Comparison of ENCODE assay signal across 14 mouse cellular contexts in the genomic region with DNA sequence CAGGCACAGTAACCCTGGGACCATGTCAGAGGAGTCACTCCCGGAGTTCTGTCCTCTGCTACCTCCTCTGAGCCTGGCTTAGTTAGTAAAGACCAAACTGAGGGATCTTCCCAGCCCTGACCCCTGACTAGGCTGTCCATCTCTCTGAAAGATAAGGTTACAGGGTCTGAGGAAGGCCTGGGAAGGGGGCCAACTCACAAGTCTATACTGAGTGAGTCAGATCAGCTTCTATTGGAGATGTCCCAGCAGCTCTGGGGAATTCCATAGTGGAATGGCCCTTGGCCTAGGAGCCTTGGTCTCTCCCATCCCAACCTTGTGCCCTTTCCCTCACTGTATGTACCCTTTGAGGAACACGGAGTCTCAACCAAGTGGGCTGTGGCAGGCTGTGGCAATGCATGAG.
DNase-seq lines count a peak whose midpoint lies in the region; ATAC-seq and TF ChIP-seq lines count a peak whose summit lies in the region.
"Had no signal": no experiment of that assay in that cellular context is flagged by ENCODE, and none has a peak within 500 bp of the region (broad histone marks: within the 10 kb centered on the region; RNA-seq: fewer than 3 reads in every experiment).

No protein-coding gene starts in this region.

- no peak overlapping the region for H3K9ac ChIP-seq in lung, embryonic 16.5 days (ENCODE audit: low read length)
- H3K9ac ChIP-seq in lung, postnatal 0 days (replicated peaks; ENCODE audit: low read depth): no peak overlapping the region
- no peak overlapping the region for H3K9ac ChIP-seq in forebrain, embryonic 13.5 days
- no peak overlapping the region for H3K9ac ChIP-seq in neural tube, embryonic 14.5 days (replicated peaks; ENCODE audit: low read depth, low read length)
- H3K9ac ChIP-seq: embryonic facial prominence, embryonic 13.5 days; liver, embryonic 14.5 days had no signal

- no peak for TF ChIP-seq EP300 in lung, postnatal 0 days (IDR thresholded peaks at IDR 0.05)

- no peaks in the 10 kb centered on the region for H3K9me3 ChIP-seq in heart, embryonic 10.5 days
- H3K9me3 ChIP-seq in lung, embryonic 16.5 days (ENCODE audit: control insufficient read depth, low read length): no peaks in the 10 kb centered on the region
- H3K9me3 ChIP-seq in lung, postnatal 0 days (ENCODE audit: low read length): no peaks in the 10 kb centered on the region
- no peaks in the 10 kb centered on the region for H3K9me3 ChIP-seq in forebrain, embryonic 13.5 days (replicated peaks)
- H3K9me3 ChIP-seq in neural tube, embryonic 14.5 days (ENCODE audit: control insufficient read depth, low read length): no peaks in the 10 kb centered on the region
- H3K9me3 ChIP-seq: embryonic facial prominence, embryonic 13.5 days had no signal

- H3K27me3 ChIP-seq in heart, embryonic 10.5 days (ENCODE audit: insufficient read depth, poor library complexity, severe bottlenecking): no peaks in the 10 kb centered on the region
- H3K27me3 ChIP-seq in lung, embryonic 16.5 days (ENCODE audit: control insufficient read depth, insufficient read depth, low read depth, low read length): no peaks in the 10 kb centered on the region
- no peaks in the 10 kb centered on the region for H3K27me3 ChIP-seq in lung, postnatal 0 days (replicated peaks; ENCODE audit: insufficient read depth, low read length)
- no peaks in the 10 kb centered on the region for H3K27me3 ChIP-seq in forebrain, embryonic 13.5 days
- H3K27me3 ChIP-seq in neural tube, embryonic 14.5 days (ENCODE audit: control insufficient read depth, insufficient read depth, low read length): no peaks in the 10 kb centered on the region
- H3K27me3 ChIP-seq: embryonic facial prominence, embryonic 13.5 days had no signal

- WGBS in heart, embryonic 10.5 days: 75% methylated on average over 2 of the region's 2 CpGs
- WGBS in lung, embryonic 16.5 days: 69% methylated on average over 2 of the region's 2 CpGs
- whole genome bisulfite sequencing in lung, postnatal 0 days: 71% methylated on average over 2 of the region's 2 CpGs
- 91% methylated on average over 2 of the region's 2 CpGs for WGBS in forebrain, embryonic 13.5 days
- WGBS in neural tube, embryonic 14.5 days: 87% methylated on average over 2 of the region's 2 CpGs

- H3K4me1 ChIP-seq in heart, embryonic 10.5 days: peaks cover 27% of the 10 kb centered on the region
- H3K4me1 ChIP-seq in lung, embryonic 16.5 days (replicated peaks; ENCODE audit: control insufficient read depth, insufficient read depth, low read length): peaks cover 9% of the 10 kb centered on the region
- peaks cover 8% of the 10 kb centered on the region; the same call in 1 of the 2 replicates for H3K4me1 ChIP-seq in lung, postnatal 0 days (ENCODE audit: insufficient read depth, low read depth, low read length)
- H3K4me1 ChIP-seq in forebrain, embryonic 13.5 days: peaks cover 20% of the 10 kb centered on the region
- peaks cover 12% of the 10 kb centered on the region for H3K4me1 ChIP-seq in neural tube, embryonic 14.5 days (ENCODE audit: control insufficient read depth, insufficient read depth, low read length)
- H3K4me1 ChIP-seq: embryonic facial prominence, embryonic 13.5 days had no signal

- no peaks in the 10 kb centered on the region for H3K36me3 ChIP-seq in heart, embryonic 10.5 days
- H3K36me3 ChIP-seq in lung, embryonic 16.5 days (ENCODE audit: control insufficient read depth, insufficient read depth, low read length): no peaks in the 10 kb centered on the region
- H3K36me3 ChIP-seq in lung, postnatal 0 days (ENCODE audit: insufficient read depth, low read length): no peaks in the 10 kb centered on the region
- H3K36me3 ChIP-seq in forebrain, embryonic 13.5 days (ENCODE audit: poor library complexity, severe bottlenecking): no peaks in the 10 kb centered on the region
- H3K36me3 ChIP-seq in neural tube, embryonic 14.5 days (ENCODE audit: control insufficient read depth, insufficient read depth, low read length): no peaks in the 10 kb centered on the region
- H3K36me3 ChIP-seq: embryonic facial prominence, embryonic 13.5 days had no signal

- peak; percentile 28; the same call in 1 of the 2 replicates for ATAC-seq in lung, embryonic 16.5 days (ENCODE audit: low read depth)
- no peak for ATAC-seq in lung, postnatal 0 days
- no peak for ATAC-seq in forebrain, embryonic 13.5 days
- no peak for ATAC-seq in neural tube, embryonic 14.5 days (ENCODE audit: low read depth)

- intact Hi-C loops in heart, postnatal 25 days (cut with DNase I): no loop called here

- H3K4me3 ChIP-seq in heart, embryonic 10.5 days: no peak overlapping the region
- H3K4me3 ChIP-seq in lung, embryonic 16.5 days (ENCODE audit: low read length): no peak overlapping the region
- H3K4me3 ChIP-seq in lung, postnatal 0 days (ENCODE audit: low read depth, low read length): no peak overlapping the region
- no peak overlapping the region for H3K4me3 ChIP-seq in forebrain, embryonic 13.5 days
- H3K4me3 ChIP-seq in neural tube, embryonic 14.5 days (ENCODE audit: low read depth, low read length): no peak overlapping the region
- H3K4me3 ChIP-seq: embryonic facial prominence, embryonic 13.5 days had no signal

- peak overlapping the region; percentile 75 for H3K27ac ChIP-seq in heart, embryonic 10.5 days
- no peak overlapping the region for H3K27ac ChIP-seq in lung, embryonic 16.5 days (ENCODE audit: low read length)
- no peak overlapping the region for H3K27ac ChIP-seq in lung, postnatal 0 days (ENCODE audit: low read length)
- H3K27ac ChIP-seq in forebrain, embryonic 13.5 days: peak overlapping the region; percentile 79
- peak overlapping the region; percentile 63; the same call in 1 of the 2 replicates for H3K27ac ChIP-seq in neural tube, embryonic 14.5 days (ENCODE audit: low read depth, low read length)
- H3K27ac ChIP-seq: embryonic facial prominence, embryonic 13.5 days; liver, embryonic 14.5 days had no signal

- no peak overlapping the region for H3K4me2 ChIP-seq in lung, embryonic 16.5 days (ENCODE audit: low read depth, low read length)
- no peak overlapping the region for H3K4me2 ChIP-seq in lung, postnatal 0 days (replicated peaks; ENCODE audit: low read depth, low read length)
- H3K4me2 ChIP-seq in forebrain, embryonic 13.5 days: no peak overlapping the region
- H3K4me2 ChIP-seq in neural tube, embryonic 14.5 days (ENCODE audit: low read depth, low read length): no peak overlapping the region
- H3K4me2 ChIP-seq: embryonic facial prominence, embryonic 13.5 days had no signal

- no peak for TF ChIP-seq CTCF in lung, postnatal 0 days (IDR thresholded peaks at IDR 0.05)

- no peak for DNase-seq in heart, embryonic 10.5 days (ENCODE audit: low spot score)
- no peak for DNase-seq in heart, postnatal 25 days (ENCODE audit: low spot score)
- no peak for DNase-seq in lung, postnatal 0 days (ENCODE audit: low spot score)
- no peak for DNase-seq in cerebellum, adult 18-20 months
- no peak for DNase-seq in urinary bladder, postnatal 25 days (ENCODE audit: low spot score)
- DNase-seq: cerebellum, adult 11-12 months; gastrocnemius, postnatal 14 days; kidney, adult 18-20 months; layer of hippocampus, postnatal 36 days had no signal

Comparison
In these comparisons a context has a peak if more than half of its experiments do, and no peak if none do; other contexts are left out.
1. H3K27ac ChIP-seq: peak in heart, embryonic 10.5 days (single experiment), forebrain, embryonic 13.5 days (single experiment) and neural tube, embryonic 14.5 days (single experiment); none in lung, embryonic 16.5 days (single experiment) and lung, postnatal 0 days (single experiment).